Mouse (Mus musculus) small intestine, adult 2 months (tissue): Measurements from ENCODE around the gene Cers1. TPM values are rescaled to one million over a fixed set of nuclear protein-coding genes. Genes with fewer than 3 reads are reported as not detected.

Experiments used
- H3K27ac ChIP-seq: fragments of 200-500 bp; 2 replicates; pipeline ENCODE4 v1.5.1; 2012; ENCODE audit warnings: low read depth, low read length, control low read depth, inconsistent platforms; ENCODE audit not compliant: insufficient read depth
- H3K27me3 ChIP-seq: fragments of 200-500 bp; 2 replicates; pipeline ENCODE4 v1.6.1; 2012; ENCODE audit warnings: mild to moderate bottlenecking, moderate library complexity, low read length, inconsistent platforms; ENCODE audit not compliant: control insufficient read depth, insufficient read depth
- H3K36me3 ChIP-seq: fragments of 200-500 bp; 2 replicates; pipeline ENCODE4 v1.6.1; 2012; ENCODE audit warnings: mild to moderate bottlenecking, low read length, control low read depth, inconsistent platforms; ENCODE audit not compliant: control insufficient read depth, insufficient read depth
- H3K4me1 ChIP-seq: fragments of 200-500 bp; 2 replicates; pipeline ENCODE4 v1.6.1; 2012; ENCODE audit warnings: low read length, inconsistent platforms, mixed read lengths; ENCODE audit not compliant: control insufficient read depth, insufficient read depth, insufficient read length
- H3K4me3 ChIP-seq: fragments of 200-500 bp; 2 replicates; pipeline ENCODE4 v1.5.1; 2012; ENCODE audit warnings: low read depth, mild to moderate bottlenecking, control low read depth, inconsistent platforms, low read length, moderate library complexity
- CTCF ChIP-seq: fragments of 200-500 bp; IDR thresholded peaks from 2 replicates; pipeline ENCODE4 v1.5.1; 2012; ENCODE audit warnings: low read depth, mild to moderate bottlenecking, control low read depth, inconsistent platforms, low read length, moderate library complexity, mixed read lengths; ENCODE audit not compliant: insufficient replicate concordance, insufficient read length; ENCODE audit errors: extremely low read depth
- POLR2A ChIP-seq: fragments of 200-500 bp; IDR thresholded peaks from 2 replicates; pipeline ENCODE4 v1.6.1; 2012; ENCODE audit warnings: low read depth, mild to moderate bottlenecking, control low read depth, inconsistent platforms, low read length, moderate library complexity
- WGBS: fragments of 180-500 bp; shearing (Covaris S2); methylation state at CpG from one replicate; pipeline ENCODE4 v1.1.7; 2018; 5-methylcytosine and 5-hydroxymethylcytosine counted together
- polyA plus RNA-seq: library from polyadenylated mRNA; depleted of rRNA; stranded (reverse); fragments of >200 nt; gene quantifications from 2 replicates; pipeline ENCODE4 v1.2.3, GENCODE M21; 2012

Gene Cers1
- polyA plus RNA-seq, 1 experiment, result 0.89 TPM

DNA sequence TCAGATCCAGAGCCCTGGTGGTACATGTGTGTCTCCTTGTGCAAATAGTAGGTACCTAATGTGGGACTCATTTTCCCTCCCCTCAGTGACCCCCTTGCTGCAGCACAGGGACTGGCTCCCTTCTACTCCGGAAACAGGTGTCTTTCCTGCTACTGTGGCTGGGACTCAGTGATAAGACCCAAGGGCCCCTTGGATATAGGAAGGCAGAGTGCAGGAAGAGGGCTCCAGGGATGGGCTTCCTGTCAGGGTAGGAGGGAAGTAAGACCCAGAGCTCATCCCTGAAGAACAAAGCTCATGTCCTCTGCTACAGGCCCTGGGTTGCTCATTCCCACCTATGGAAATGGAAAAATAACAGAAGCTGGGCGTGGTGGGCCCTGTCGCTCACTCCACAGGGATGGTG, 39.1 kb upstream of the Cers1 start:
- TF ChIP-seq CTCF, result no peak
- TF ChIP-seq POLR2A, result no peak
- WGBS, result 81% methylated on average over 3 of the region's 3 CpGs
- no peak overlapping the region for H3K27ac ChIP-seq
- H3K36me3 ChIP-seq, result no peaks in the 10 kb centered on the region
- no peak overlapping the region for H3K4me3 ChIP-seq
- no peaks in the 10 kb centered on the region for H3K27me3 ChIP-seq
- peaks cover 6% of the 10 kb centered on the region; the same call in 1 of the 2 replicates for H3K4me1 ChIP-seq

DNA sequence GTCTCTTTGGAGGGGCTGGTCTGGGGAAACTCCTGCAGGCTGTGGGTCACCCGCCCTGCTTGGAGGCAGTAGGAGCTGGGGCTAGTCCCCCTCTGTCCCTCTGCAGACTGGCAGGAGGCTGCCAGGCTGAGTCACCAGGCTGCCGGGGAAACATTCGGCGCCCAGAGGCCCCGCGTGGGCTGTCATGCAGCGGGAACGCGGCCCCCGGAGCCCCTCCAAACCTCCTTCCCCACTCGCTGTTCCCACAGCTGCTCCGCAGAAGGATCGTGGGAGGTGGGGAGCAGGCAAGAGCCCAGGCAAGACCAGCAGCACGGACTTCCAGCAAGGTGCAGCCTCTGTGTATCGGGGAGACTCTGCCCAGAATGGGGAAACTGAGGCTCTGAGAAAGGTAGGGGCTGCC, 37.4 kb upstream of the Cers1 start:
- no peak overlapping the region for H3K4me3 ChIP-seq
- 72% methylated on average over 15 of the region's 15 CpGs for WGBS
- TF ChIP-seq POLR2A, result no peak
- TF ChIP-seq CTCF, result no peak
- H3K27ac ChIP-seq, result no peak overlapping the region
- H3K27me3 ChIP-seq, result peaks cover 4% of the 10 kb centered on the region; the same call in 1 of the 2 replicates
- H3K4me1 ChIP-seq, result peaks cover 2% of the 10 kb centered on the region; the same call in 1 of the 2 replicates
- no peaks in the 10 kb centered on the region for H3K36me3 ChIP-seq

DNA sequence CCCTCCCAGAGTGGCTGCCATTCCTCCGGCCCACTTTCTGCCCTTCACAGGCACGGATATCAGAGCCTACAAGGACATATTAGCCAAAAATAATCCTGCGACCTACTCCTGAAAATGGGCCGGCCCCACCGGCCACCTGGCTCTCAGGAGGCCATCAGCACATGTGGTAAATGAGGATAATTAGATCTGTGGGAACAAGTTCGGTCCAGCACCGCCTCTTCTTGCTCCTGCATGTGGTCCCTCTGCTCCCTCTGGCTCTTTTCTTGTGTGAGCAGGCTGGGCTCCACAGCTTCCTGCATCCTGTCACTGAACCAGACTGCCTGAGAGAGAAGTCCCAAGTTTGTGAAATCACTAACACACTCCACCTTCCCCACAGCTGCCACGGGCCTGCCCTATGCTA, 36.3 kb upstream of the Cers1 start:
- no peak overlapping the region for H3K4me3 ChIP-seq
- H3K27me3 ChIP-seq, result peaks cover 5% of the 10 kb centered on the region; the same call in 1 of the 2 replicates
- no peaks in the 10 kb centered on the region for H3K36me3 ChIP-seq
- no peak overlapping the region for H3K27ac ChIP-seq
- TF ChIP-seq POLR2A, result no peak
- TF ChIP-seq CTCF, result no peak
- WGBS, result 62% methylated on average over 8 of the region's 8 CpGs
- no peaks in the 10 kb centered on the region for H3K4me1 ChIP-seq

DNA sequence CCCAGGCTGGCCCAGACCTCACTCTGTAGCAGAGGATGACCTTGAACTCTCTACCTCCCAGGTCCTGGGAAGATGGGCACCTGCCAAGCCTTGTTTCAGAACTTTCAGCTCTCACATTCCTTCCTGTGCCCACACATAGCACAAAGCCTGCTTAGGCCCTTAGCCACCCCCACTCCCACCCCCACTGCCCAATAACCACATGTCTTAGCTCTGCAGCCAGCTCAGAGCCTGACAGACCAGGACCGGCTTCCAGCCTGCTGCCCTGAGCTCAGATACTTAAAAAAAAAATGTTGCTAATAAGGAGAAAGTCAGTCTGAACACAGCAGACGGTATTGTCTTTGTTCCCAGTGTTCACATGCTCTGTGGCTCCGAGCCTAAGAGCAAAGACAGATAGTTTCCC, 34.6 kb upstream of the Cers1 start:
- H3K27me3 ChIP-seq, result peaks cover 5% of the 10 kb centered on the region; the same call in 1 of the 2 replicates
- 76% methylated on average over 3 of the region's 3 CpGs for WGBS
- no peaks in the 10 kb centered on the region for H3K4me1 ChIP-seq
- H3K4me3 ChIP-seq, result no peak overlapping the region
- no peak overlapping the region for H3K27ac ChIP-seq
- TF ChIP-seq POLR2A (no peak), CTCF (no peak)
- H3K36me3 ChIP-seq, result no peaks in the 10 kb centered on the region

DNA sequence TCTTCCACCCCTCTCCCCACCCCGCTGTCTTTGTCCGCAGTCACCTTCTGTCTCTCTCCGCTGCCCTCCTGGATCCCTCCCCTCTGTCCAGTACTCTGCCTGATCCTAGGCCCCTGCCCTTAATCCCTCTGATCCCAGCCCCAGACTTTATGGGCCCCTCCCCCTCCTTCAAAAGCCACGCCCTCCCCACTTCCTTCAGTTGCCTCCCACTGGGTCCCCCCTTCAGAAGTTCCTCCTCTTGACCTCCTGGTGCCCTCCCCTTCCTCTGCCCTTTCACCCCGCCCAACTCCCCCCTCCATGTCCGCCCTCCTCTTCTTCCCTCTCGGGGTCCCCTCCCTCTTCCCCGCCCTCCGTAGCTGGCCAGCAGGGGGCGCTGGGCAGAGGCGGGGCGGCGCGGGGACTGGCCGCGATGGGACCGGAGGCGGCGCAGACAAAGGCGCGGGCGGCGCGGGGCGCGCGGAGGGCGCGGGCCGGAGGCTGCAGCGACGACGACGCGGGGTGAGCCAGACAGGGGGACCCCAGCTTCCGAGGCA, 32.9 kb upstream of the Cers1 start, which contains the start of gene Homer3:
Gene Homer3, plus strand, starts transcription at position 225 of the 533 bp plus-strand sequence.
- TF ChIP-seq CTCF, result peak; percentile 81; the same call in 1 of the 2 replicates
- TF ChIP-seq POLR2A, result no peak; the same call in 1 of the 2 replicates
- Histone ChIP-seq H3K4me3 (peak within 1 kb of the TSS; percentile 86), H3K27ac (no peak within 1 kb of the TSS; the same call in 1 of the 2 replicates), H3K27me3 (peaks cover 5% of the 10 kb centered on the region; the same call in 1 of the 2 replicates), H3K4me1 (no peaks in the 10 kb centered on the region), H3K36me3 (no peaks in the 10 kb centered on the region)
- 4% methylated on average over 34 of the region's 36 CpGs for WGBS

DNA sequence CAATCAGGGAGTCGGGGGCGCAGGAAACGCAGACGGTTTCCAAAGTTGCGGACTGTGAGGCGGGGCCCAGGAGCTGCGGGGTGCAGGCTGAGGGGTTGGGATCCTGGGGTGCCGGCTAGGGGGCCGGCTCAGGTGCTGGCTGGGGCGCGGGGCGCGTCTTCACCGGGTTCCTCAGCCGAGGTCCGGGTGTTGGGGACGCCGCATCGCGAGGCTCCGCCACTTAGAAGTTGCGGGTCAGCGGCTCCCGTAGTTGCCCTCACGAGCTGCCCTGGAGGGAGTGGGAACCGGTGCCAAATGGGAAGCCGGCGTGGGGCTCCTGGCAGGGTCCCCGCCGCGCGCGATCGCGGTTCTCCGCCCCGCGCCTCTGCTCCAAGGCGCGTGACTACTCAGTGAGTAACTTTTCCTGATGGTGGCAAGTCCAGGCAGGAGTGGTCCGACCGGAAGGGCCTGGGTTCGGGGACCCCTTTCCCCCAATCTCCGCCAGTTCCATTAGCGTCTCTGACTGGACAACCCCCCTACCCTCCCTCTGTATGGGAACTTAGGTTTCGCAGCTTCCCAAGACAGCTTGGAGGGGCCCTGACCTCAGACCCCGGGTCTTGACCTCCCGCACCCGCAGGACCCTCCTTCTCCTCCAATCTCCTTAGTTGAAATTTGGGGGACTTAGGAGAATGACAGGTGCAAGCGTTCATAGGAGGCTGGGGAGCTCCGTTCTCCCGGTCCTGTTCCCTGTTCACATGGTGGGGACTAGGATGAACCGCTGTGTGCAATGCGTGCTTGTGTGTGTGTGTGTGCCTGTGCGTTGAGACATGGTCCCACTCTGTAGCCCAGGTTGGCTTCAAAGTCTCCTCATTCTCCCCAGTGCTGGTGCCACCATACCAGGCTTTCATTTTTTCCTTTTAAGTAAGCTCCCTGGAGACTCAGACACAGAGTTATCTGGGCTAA, 32.2 kb upstream of the Cers1 start:
- TF ChIP-seq CTCF, result no peak
- TF ChIP-seq POLR2A, result no peak
- Histone ChIP-seq H3K27me3 (peaks cover 5% of the 10 kb centered on the region; the same call in 1 of the 2 replicates), H3K4me1 (no peaks in the 10 kb centered on the region), H3K36me3 (no peaks in the 10 kb centered on the region), H3K4me3 (peak overlapping the region; percentile 86), H3K27ac (no peak overlapping the region; the same call in 1 of the 2 replicates)
- 4% methylated on average over 55 of the region's 55 CpGs for WGBS

DNA sequence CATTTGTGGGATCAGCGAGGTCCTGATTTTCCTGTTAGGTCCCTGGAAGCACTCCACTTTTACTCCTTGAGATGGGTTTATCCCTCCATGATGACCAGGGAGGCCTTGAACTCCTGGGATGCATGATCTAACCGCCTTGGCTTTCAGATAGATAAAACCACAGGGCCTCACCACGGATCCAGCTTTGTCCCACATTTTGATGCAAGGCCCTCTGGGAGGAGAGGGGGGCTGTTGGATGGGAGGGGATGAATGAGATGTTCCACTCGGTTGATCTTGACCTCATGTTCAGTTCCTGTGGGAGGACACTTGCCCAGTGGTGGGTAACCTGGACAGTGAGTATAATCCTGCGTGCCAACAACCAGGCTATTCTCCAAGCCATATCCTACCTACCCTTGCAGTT, 31.2 kb upstream of the Cers1 start:
- WGBS, result 84% methylated on average over 5 of the region's 5 CpGs
- Histone ChIP-seq H3K27ac (no peak overlapping the region), H3K4me3 (no peak overlapping the region), H3K4me1 (no peaks in the 10 kb centered on the region), H3K36me3 (no peaks in the 10 kb centered on the region), H3K27me3 (peaks cover 5% of the 10 kb centered on the region; the same call in 1 of the 2 replicates)
- TF ChIP-seq POLR2A, result no peak
- TF ChIP-seq CTCF, result no peak
